8 mouse cellular contexts compared by ENCODE assay signal in the genomic region with DNA sequence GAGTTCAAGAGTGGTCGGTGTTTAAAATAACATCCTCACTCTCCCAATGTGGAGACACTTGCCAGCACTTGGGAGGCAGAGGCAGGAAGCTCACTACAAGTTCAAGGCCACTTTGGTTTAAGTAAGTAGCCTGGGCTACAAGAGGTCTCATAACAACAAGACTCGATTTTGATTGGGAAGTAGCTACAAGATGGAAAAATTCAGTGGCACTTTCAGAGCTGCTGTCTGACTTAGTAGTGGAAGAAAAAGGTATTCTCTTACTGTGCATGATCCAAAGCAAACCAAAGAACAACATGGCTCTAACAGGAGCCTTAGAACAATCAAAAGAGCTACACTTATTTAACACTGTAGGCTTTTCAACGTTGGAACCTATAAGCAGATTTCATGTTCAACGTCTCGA. TPM values are rescaled to one million over a fixed set of nuclear protein-coding genes. Genes with fewer than 3 reads are reported as not detected.
DNase-seq lines count a peak whose midpoint lies in the region; ATAC-seq lines count a peak whose summit lies in the region.

No protein-coding gene starts in this region.

- no peaks in the 10 kb centered on the region for H3K9me3 ChIP-seq in limb, embryonic 15.5 days

- peak overlapping the region; percentile 39 for H3K4me2 ChIP-seq in limb, embryonic 15.5 days

- H3K36me3 ChIP-seq in limb, embryonic 15.5 days: no peaks in the 10 kb centered on the region

- H3K9ac ChIP-seq in limb, embryonic 15.5 days: no peak overlapping the region

- peak; percentile 14 for DNase-seq in cerebellum, adult 9-11 months
- DNase-seq in cerebellum, postnatal 4 days (ENCODE audit: low spot score in 2 of 2): no peak
- peak; percentile 3 for DNase-seq in thymus, postnatal 25 days
- no peak for DNase-seq in thymus, postnatal 36 days
- no peak for DNase-seq in retina, postnatal 1 day
- no peak for DNase-seq in Muller cell, postnatal 12 days (ENCODE audit: inconsistent ontology term)
- no peak for DNase-seq in thymus, postnatal 14 days

- WGBS in limb, embryonic 15.5 days: 32% methylated on average over 5 of the region's 5 CpGs

- no peaks in the 10 kb centered on the region for H3K27me3 ChIP-seq in limb, embryonic 15.5 days

- no peak for ATAC-seq in limb, embryonic 15.5 days (ENCODE audit: insufficient number of reproducible peaks, low FRiP score, low TSS enrichment, low read depth)

- H3K4me3 ChIP-seq in limb, embryonic 15.5 days: peak overlapping the region; percentile 82

- H3K4me1 ChIP-seq in limb, embryonic 15.5 days: no peaks in the 10 kb centered on the region

- H3K27ac ChIP-seq in limb, embryonic 15.5 days: peak overlapping the region; percentile 100

RNA-seq across cellular contexts. Expression of a gene that starts 0.8 kb away (rescaled TPM):
- polyA plus RNA-seq in limb, embryonic 15.5 days (2015; fragmentation: Nextera tagmentation; extraction: Ambion mirVana): 9.6 and 9.7 TPM in 2 replicates

Comparison
In these comparisons a context has a peak if more than half of its experiments do, and no peak if none do; other contexts are left out.
1. DNase-seq: peak in cerebellum, adult 9-11 months (single experiment) and thymus, postnatal 25 days (single experiment); none in cerebellum, postnatal 4 days (0 of 2), thymus, postnatal 36 days (0 of 2), retina, postnatal 1 day (single experiment), Muller cell, postnatal 12 days (single experiment) and thymus, postnatal 14 days (single experiment).